Mouse (Mus musculus) heart, adult 2 months (tissue): ENCODE results near the gene Fbxo36.

Source experiments
- CTCF ChIP-seq: fragments of 200-600 bp; IDR thresholded peaks from 2 replicates; pipeline ENCODE4 v1.8.1; 2022; ENCODE audit warnings: antibody characterized with exemption, mild to moderate bottlenecking, moderate library complexity
- EP300 ChIP-seq: fragments of 200-500 bp; IDR thresholded peaks from 2 replicates; pipeline ENCODE4 v1.6.1; 2011; ENCODE audit warnings: low read depth, low read length, control low read depth; ENCODE audit not compliant: insufficient read depth
- POLR2A ChIP-seq: fragments of 200-500 bp; IDR thresholded peaks from 2 replicates; pipeline ENCODE4 v1.6.1; 2011; ENCODE audit warnings: mild to moderate bottlenecking, low read depth, low read length, control low read depth; ENCODE audit not compliant: insufficient read depth

GRCm38 (mm10) chr1:84795335-84795734 is 44.3 kb upstream of the Fbxo36 start:
- no peak for TF ChIP-seq CTCF
- TF ChIP-seq POLR2A: no peak
- TF ChIP-seq EP300: no peak
